Mouse (Mus musculus) kidney, postnatal 25 days (tissue): ENCODE measurements at regions not wholly inside any gene's neighbourhood (a gene's known extent, or its start where the extent isn't known, plus 50 kb on each side); places are given as distances from the start of the nearest gene placed in this dataset.

ENCODE experiments used
- DNase-seq, 2 experiments: peaks; one replicate each; pipeline ENCODE4 v3.0.0; 2021; ENCODE audit warnings: mixed read lengths in 2 of 2

DNA sequence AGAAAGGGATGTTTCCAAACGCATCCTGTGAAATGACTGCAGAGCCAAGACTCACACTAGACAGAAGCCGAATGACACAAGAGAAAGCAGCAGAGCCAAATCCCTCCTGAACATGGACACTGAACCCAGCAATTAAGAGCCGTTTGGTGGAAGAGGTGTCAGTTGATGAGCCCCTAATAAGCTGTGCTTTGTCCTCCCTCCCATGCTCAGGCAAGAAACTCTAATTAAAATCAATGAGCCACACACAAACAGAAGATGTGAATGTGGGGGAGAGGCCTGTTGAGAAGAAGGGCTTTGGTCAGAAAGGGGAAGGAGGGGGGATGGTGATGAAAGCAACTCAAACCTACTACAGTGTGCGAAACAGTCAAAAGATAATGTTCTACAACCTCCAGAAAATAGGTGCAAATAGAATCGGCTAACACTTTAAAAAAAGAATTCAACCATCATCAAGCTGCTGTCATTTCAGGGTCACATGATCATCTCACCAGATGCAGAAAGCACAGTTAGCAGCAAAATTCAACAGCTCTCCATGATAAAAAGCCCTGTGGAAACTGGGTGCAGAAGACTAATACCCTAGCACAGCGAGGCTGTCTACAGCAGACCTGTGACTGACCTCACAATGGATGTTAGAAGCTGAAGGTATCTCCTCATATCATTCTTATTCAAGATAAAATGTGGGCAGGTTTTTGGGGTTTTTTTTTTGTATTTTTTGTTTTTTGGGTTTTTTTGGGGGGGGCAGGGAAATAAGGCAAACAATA lies 153.2 kb upstream of the Gm15217 start:
- DNase-seq, result no peak

DNA sequence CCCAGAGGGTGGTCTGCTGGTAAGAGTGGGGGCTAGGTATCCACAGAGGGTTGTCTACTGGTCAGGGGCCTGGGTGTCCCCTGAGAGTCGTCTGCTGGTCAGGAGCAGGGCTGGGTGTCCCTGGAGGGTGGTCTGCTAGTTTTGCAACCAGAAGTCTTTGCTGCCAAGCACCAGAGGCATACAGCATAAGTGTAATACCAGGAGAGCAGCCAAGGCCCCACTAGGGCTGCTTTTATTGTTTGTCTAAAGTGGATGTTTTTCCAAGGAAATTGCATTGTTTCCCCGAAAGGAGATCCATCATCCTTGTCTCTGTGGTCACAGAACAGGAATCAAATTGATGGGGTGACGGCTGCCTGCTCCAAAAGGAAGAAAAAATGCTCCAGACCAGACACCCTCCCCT lies 145.2 kb upstream of the Gm15217 start:
- DNase-seq, result peak in 1 of 2 experiments; percentile 3

DNA sequence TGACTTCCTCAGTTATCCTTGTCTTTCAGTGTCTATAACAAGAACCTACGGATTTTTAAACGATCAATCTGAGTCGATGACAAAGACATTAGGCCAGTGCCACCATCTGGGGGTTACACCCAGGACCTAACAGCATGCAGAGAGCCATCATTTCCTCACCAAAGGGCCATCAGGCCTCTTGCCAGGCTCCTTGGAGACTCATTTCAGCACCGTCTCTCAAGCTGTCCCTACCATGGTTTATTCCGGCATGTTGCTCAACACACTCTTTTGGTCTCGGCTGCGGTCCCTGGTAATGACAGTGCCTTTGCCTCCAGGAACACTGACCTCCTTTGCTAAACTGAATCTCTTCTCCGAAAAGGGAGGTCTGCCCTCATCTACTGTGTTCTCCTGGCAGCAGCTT lies 144.4 kb upstream of the Gm15217 start:
- DNase-seq, result no peak

GRCm38 (mm10) chr14:46240046-46240800 lies 139.0 kb upstream of the Gm15217 start:
- peak; percentile 11 to 46 for DNase-seq

- no peak for DNase-seq
Measured at GRCm38 (mm10) chr14:46240896-46241295, 138.3 kb upstream of the Gm15217 start.

DNA sequence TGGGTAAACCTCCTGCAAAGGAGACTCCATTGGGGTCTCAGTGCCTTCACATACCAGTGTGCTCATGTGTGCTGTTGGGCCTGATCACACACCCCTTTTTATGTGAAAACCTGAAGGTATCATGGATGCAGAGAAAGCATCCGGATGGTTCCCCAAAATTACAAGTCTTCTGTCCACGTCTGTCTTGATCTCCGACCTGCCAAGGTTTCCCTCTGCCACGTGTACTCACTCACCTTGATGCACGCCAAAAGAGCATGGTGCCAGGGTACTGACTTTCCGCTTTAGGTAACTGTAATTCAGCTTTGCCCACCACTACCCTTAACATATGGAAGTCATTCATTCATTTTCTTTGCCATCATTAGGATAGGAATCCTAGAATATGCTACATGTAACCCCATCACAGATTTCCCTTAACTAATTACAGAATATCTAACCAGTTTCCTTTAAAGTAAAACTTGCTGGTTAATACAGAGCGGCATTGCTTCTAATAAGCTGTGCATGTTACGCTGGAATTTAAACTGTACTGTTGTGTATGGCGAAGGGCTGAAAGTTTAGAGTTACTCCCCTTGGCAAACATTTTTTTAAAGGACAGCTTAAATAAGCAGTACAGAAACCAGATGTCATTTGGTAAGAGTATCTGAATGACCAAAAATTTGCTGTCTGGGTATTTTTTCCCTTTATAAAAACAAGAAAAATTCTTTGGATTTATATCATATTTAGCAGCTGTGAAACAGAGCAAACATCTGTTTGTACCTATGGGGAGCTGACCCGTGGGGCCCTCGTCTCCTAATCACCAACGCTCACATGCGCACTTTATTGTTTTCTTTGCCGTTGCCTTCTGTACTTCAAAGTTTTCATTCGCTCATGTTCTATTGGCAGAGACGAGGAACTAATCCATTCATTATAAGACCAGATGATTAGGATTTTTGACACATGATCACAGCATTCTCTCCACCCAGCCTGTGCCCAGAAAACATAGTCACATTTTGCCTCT lies 131.4 kb upstream of the Gm15217 start:
- DNase-seq, result no peak

DNA sequence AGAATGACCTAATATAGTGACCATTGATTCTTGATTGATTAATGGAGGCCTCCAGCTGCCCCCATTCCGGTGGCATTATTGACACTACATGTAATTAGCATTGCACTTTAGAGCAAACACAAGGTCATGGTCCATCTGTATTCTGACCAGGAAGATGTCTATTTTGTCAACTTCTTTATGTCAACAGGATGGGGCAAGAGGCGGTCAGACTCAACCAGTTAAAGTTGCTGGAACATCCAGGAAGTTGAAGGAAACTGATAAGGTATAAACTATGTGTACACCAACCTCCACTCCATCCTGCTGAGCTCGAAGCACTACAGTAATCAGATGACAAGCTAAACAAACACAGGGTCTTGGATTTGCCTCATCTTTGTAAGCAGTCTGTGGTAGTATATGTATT lies 130.1 kb upstream of the Gm15217 start:
- DNase-seq, result no peak

DNA sequence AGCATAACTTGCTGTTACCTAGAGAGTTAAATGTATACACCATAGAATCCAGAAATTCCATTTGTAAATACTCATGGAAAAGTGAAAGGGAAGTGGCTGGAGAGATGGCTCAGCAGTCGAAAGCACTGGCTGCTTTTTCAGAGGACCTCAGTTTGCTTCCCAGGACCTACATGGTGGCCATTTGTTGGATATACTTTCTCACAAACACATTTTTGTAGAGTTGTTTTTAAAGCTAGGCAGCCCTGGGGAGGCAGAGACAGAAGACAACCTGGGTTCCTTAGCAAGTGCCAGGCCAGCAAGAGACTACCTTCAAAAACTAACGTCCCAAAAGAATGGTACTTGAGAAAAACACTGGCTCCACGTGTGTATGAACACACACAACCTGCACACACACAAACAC lies 124.0 kb upstream of the Gm15217 start:
- DNase-seq, result no peak

DNA sequence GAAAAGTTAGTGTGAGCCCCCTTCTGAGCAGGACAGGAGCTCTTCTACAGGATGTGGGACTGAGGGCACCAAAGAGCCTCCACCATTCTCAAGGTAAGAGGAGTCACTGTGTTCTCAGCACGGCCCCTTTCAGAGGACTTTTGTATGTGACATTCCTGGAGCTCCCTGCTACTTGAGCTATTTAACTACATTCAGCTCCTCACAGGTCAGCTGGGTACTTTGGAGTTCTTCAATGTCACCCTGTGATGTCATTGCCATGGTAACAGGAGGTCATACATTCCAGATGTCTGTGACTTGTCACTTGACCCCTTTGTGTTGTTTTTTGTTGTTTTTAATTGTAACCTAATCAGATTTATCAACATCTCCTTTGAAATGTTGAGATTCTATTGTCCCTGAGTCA lies 122.9 kb upstream of the Gm15217 start:
- no peak for DNase-seq

GRCm38 (mm10) chr14:46257311-46257710 lies 121.9 kb upstream of the Gm15217 start:
- peak in 1 of 2 experiments; percentile 49 for DNase-seq

- no peak for DNase-seq
Measured at GRCm38 (mm10) chr14:46258551-46258950, 120.7 kb upstream of the Gm15217 start.

DNA sequence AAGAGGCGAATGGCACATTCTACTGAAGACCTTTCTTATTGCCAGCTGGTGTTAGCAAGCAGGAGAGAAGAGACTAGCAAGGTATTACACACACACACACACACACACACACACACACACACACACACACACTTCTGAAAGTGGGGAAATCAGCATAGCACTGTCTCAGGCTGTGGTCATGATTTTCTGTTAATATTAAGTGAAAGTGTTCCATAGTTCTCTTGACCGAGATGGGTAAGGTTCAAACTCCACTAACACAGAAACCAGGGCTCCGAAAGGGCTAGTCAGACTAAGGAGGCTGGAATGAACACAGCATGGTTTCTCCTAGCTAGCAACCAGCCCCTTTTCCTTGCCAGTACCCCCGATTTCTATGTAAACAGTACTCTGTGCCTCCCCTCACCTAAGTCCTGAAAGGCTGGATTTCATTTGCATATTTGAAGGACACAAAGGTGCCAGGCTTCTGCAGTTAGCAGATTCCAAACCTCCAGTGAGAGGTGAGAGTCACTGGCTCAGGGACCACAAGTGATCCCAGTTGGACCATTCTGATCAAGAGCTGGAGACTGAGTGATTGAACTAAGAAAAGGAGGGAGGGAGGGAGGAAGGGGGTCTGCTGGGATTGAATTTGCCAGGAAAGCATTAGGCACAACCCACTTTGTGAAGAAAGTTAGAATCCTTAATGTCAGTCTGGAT lies 118.8 kb upstream of the Gm15217 start:
- DNase-seq, result peak; percentile 66 to 85

DNA sequence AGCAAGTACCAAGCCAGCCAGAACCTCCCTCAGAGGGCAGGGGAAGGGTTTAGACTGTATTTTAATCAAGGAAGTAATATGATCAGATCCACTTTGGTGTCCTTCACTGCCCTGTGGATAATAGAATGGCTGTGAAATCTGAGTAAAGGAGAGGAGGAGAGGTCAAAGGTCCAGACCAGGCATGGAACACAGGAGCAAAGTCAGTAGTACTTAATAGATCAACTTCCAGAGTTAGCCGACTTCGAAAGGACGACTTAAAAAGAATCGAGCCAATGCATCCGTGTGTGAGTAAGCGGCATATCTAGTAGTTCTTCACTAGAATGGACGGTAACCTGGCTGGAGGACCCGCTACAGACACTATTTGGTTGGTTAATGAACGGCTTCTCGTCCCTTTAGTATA lies 103.8 kb upstream of the Gm15217 start:
- no peak for DNase-seq

DNA sequence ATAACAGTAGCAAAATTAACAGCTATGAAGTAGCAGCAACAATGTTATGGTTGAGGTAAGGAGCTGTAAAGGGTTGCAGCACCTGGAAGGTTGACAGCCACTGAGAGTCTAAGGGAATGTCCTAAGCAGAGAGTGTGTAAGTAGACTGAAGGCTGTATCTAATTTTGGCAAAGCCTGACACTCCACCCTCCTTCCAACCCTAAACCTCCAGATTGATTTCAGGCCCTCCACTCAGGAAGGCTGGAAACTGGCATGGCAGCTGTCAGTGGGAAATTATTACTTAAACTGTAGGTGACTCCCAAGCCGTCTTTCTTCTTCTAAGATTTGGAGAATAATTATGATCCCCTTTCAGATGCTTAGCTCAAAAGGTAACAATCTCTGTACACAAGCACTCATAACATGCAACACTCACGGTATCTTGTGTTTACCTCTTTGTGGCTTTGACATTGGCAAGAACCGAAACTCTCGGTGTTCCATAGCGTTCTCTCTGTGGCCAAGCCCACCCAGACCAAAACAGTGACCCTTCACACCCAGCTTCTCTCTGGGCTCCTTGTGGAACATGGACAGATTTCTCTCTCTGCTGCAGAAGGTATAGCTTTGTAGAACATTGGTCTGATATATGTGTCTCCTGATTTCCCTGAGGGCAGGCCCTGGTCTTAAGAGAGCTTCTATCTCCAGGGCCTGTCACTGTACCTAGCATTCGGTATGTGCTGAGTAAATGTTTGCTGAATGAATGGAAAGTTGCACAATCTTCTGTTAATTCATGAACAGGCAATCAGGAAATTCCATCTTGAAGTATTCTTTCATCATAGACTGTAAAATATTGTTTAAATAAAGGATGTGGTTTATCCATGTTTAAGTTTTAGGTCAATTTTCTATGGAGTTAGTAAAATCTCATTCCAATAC lies 102.0 kb upstream of the Gm15217 start:
- DNase-seq, result no peak

DNA sequence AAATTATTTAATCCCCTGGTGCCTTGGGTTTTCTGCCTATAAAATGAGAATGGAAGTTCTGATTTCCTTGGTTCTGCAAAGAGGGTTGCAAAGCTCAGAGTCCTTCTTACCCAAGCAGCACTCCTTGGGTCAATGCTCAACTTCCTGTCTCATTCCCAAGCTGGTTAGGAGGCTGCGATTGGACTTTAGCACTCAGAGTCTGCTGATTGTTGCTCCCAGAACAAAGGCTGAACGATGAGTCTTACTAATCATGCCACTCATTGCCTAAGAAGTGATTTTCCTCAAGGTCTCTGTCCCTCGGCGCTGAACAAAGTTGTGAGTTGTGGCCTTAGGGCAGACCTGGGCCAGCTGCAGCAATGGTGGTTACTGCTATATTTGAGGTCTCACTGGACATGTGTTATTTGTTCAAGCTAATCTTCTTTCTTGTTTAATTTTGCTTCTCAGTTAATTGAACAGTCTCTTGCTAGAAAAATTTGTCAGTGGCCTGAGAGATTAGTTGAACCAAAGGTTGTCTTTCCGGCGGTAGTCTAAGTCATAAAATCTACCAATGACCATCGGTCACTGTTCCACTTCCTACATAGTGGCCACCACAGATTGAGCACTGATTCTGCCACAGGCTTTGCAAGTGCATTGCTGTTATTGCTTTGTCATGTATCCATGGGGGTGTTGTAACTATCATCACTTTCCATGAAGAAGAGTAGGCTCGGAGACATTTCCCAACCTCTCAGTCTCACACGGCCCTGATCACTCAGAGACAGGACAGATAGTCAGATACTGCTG lies 101.2 kb upstream of the Gm15217 start:
- peak; percentile 64 to 86 for DNase-seq

DNA sequence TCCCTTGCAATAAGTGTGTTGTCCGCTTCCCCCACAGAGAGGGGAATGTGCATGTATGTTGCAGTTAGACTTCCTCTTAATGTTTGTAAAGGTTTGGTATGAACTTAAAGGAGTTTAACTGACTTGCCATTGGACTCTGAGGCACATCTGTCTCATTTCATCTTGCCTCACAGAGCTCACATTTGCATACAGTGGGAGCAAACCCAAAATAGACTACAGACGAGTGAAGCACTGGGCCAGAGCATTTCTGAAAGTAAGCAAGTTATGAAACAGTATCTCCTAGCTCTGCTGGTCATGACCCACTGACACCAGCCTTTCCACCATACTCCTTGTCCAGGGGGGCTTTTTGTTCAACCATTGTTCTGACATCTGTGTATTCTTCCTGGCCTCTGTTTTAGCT lies 86.8 kb upstream of the Gm15217 start:
- DNase-seq, result no peak

DNA sequence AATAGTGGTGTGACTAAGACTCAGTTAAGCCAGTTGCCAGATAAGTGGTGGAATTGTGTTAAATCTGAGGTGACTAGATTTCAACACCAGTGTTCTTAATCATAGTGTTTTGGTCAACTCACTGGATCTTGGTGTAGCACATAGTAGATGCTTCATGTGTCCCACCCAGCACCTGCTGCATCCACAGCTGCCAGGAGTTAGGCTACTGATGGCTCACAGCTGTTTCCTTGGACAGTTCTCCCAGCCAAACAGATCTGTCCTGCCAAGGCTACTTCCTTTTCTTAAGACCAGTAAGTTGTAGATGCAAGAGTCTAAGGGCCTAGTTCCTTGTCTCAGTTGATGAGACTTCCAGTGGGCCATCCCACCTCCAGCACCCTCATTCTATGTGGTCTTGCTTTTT lies 82.9 kb upstream of the Gm15217 start:
- no peak for DNase-seq

GRCm38 (mm10) chr14:46300546-46300945 lies 78.7 kb upstream of the Gm15217 start:
- no peak for DNase-seq

DNA sequence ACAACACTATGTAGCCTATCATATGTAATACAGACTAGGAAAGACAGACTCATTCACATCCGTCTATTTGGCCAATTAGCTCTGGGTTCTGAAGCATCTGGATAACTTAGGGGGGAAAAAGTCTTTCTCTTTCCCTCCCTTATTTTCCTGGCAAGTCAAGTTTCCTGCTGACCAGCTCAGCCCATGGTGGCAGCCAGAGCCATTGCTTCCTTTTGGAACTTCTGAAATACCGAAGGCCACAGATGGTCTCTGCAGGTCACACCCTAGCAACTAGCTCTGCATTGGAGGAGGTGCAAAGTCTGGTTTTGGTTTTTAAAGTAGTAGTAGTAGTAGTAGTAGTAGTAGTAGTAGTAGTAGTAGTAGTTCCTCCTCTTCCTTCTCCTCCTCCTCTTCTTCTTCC lies 76.6 kb upstream of the Gm15217 start:
- DNase-seq, result no peak

DNA sequence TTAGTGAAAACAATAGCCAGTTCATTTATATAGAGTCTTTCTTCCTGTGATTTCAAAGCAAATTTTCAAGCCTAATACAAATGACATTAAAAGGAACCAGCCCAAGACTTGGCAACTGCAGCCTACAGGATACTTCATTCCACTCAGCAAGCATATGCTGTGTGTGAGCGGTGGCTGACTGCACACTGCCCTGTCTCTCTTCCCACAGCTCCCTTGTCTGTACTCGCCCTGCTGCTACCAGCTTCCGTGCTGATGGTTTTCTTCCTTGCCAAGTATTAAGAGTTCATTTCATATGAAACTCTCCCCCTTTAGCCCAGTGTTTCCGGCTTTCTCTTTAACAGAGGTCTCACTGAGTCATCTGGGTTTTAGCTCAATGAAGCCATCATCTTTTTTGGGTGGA lies 73.9 kb upstream of the Gm15217 start:
- no peak for DNase-seq

DNA sequence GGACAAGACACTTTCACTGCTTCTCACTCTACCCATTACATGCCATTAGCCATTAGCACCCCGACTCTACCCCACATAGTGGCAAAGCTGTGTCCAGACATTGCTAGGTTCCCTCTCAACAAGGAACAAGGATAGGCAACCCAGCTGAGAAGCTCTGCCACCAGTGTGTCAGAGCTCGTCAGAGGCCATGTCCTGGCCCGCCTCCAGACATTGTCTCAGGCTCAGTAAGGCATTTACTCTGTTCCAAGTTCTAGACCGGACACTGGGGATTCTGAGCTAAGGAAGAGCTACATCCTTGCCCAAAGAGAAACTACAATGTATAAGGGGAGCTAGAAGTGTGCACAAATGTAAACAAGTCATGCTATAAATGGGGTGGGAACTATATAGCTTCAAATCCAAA lies 66.2 kb upstream of the Gm15217 start:
- peak in 1 of 2 experiments; percentile 14 for DNase-seq
